Mouse (Mus musculus): ENCODE data around the gene Eif4e. TPM values are rescaled to one million over a fixed set of nuclear protein-coding genes. Genes with fewer than 3 reads are reported as not detected.

The Eif4e gene
- polyA plus RNA-seq, 1 experiment from 2014 or later = 311 TPM

GRCm38 (mm10) chr3:138498731-138499130 is 27.2 kb upstream of the Eif4e start:
- Histone ChIP-seq H3K4me2 (replicated peaks) (no peak overlapping the region), H3K4me1 (no peaks in the 10 kb centered on the region), H3K27me3 (no peaks in the 10 kb centered on the region), H3K27ac (replicated peaks) (no peak overlapping the region), H3K36me3 (no peaks in the 10 kb centered on the region), H3K9me3 (replicated peaks) (no peaks in the 10 kb centered on the region), H3K4me3 (replicated peaks) (no peak overlapping the region), H3K9ac (no peak overlapping the region)
- WGBS = 51% methylated on average over 4 of the region's 4 CpGs
- no peak for ATAC-seq (ENCODE audit: insufficient number of reproducible peaks, low FRiP score, low TSS enrichment, low read depth)

- Histone ChIP-seq H3K4me1 (no peaks in the 10 kb centered on the region), H3K27me3 (no peaks in the 10 kb centered on the region), H3K4me3 (replicated peaks) (no peak overlapping the region), H3K9me3 (replicated peaks) (no peaks in the 10 kb centered on the region), H3K36me3 (no peaks in the 10 kb centered on the region), H3K4me2 (replicated peaks) (no peak overlapping the region), H3K27ac (replicated peaks) (no peak overlapping the region), H3K9ac (no peak overlapping the region)
- no peak for ATAC-seq (ENCODE audit: insufficient number of reproducible peaks, low FRiP score, low TSS enrichment, low read depth)
- 61% methylated on average over 15 of the region's 15 CpGs for WGBS
Measured at GRCm38 (mm10) chr3:138499854-138500740, 25.9 kb upstream of the Eif4e start.

GRCm38 (mm10) chr3:138503754-138504153 is 22.2 kb upstream of the Eif4e start:
- Histone ChIP-seq H3K27me3 (no peaks in the 10 kb centered on the region), H3K4me2 (replicated peaks) (no peak overlapping the region), H3K9ac (no peak overlapping the region), H3K27ac (replicated peaks) (no peak overlapping the region), H3K9me3 (replicated peaks) (no peaks in the 10 kb centered on the region), H3K36me3 (no peaks in the 10 kb centered on the region), H3K4me1 (no peaks in the 10 kb centered on the region), H3K4me3 (replicated peaks) (no peak overlapping the region)
- 87% methylated on average over 11 of the region's 11 CpGs for WGBS
- ATAC-seq (ENCODE audit: insufficient number of reproducible peaks, low FRiP score, low TSS enrichment, low read depth) = no peak

GRCm38 (mm10) chr3:138506749-138507148 is 19.2 kb upstream of the Eif4e start:
- Histone ChIP-seq H3K27ac (replicated peaks) (no peak overlapping the region), H3K9me3 (replicated peaks) (no peaks in the 10 kb centered on the region), H3K36me3 (no peaks in the 10 kb centered on the region), H3K27me3 (no peaks in the 10 kb centered on the region), H3K4me3 (replicated peaks) (no peak overlapping the region), H3K9ac (no peak overlapping the region), H3K4me1 (no peaks in the 10 kb centered on the region), H3K4me2 (replicated peaks) (no peak overlapping the region)
- no peak for ATAC-seq (ENCODE audit: insufficient number of reproducible peaks, low FRiP score, low TSS enrichment, low read depth)
- WGBS = 53% methylated on average over 6 of the region's 6 CpGs

- Histone ChIP-seq H3K4me3 (replicated peaks) (no peak overlapping the region), H3K27me3 (no peaks in the 10 kb centered on the region), H3K9me3 (replicated peaks) (no peaks in the 10 kb centered on the region), H3K9ac (no peak overlapping the region), H3K4me2 (replicated peaks) (no peak overlapping the region), H3K27ac (replicated peaks) (no peak overlapping the region), H3K4me1 (no peaks in the 10 kb centered on the region), H3K36me3 (no peaks in the 10 kb centered on the region)
- WGBS = 75% methylated on average over 2 of the region's 2 CpGs
- ATAC-seq (ENCODE audit: insufficient number of reproducible peaks, low FRiP score, low TSS enrichment, low read depth) = no peak
Measured at GRCm38 (mm10) chr3:138509581-138509980, 16.4 kb upstream of the Eif4e start.

GRCm38 (mm10) chr3:138510471-138510870 is 15.5 kb upstream of the Eif4e start:
- Histone ChIP-seq H3K36me3 (no peaks in the 10 kb centered on the region), H3K27ac (replicated peaks) (no peak overlapping the region), H3K4me1 (no peaks in the 10 kb centered on the region), H3K27me3 (no peaks in the 10 kb centered on the region), H3K4me3 (replicated peaks) (no peak overlapping the region), H3K9ac (no peak overlapping the region), H3K4me2 (replicated peaks) (no peak overlapping the region), H3K9me3 (replicated peaks) (no peaks in the 10 kb centered on the region)
- 70% methylated on average over 5 of the region's 5 CpGs for WGBS
- ATAC-seq (ENCODE audit: insufficient number of reproducible peaks, low FRiP score, low TSS enrichment, low read depth) = no peak

- Histone ChIP-seq H3K4me2 (replicated peaks) (no peak overlapping the region), H3K4me3 (replicated peaks) (no peak overlapping the region), H3K9ac (no peak overlapping the region)
Measured at GRCm38 (mm10) chr3:138513243-138513642, 12.7 kb upstream of the Eif4e start.

GRCm38 (mm10) chr3:138514749-138515148 is 11.2 kb upstream of the Eif4e start:
- Histone ChIP-seq H3K9ac (no peak overlapping the region), H3K36me3 (no peaks in the 10 kb centered on the region), H3K4me3 (replicated peaks) (no peak overlapping the region), H3K27me3 (no peaks in the 10 kb centered on the region), H3K27ac (replicated peaks) (no peak overlapping the region), H3K4me2 (replicated peaks) (no peak overlapping the region), H3K4me1 (no peaks in the 10 kb centered on the region), H3K9me3 (replicated peaks) (no peaks in the 10 kb centered on the region)
- no peak for ATAC-seq (ENCODE audit: insufficient number of reproducible peaks, low FRiP score, low TSS enrichment, low read depth)
- 57% methylated on average over 3 of the region's 3 CpGs for WGBS

More at GRCm38 (mm10) chr3:138513243-138513642, 12.7 kb upstream of the Eif4e start:
- no peak overlapping the region for H3K27ac ChIP-seq (replicated peaks)
- WGBS = 61% methylated on average over 12 of the region's 12 CpGs
- no peaks in the 10 kb centered on the region for H3K4me1 ChIP-seq
- no peaks in the 10 kb centered on the region for H3K9me3 ChIP-seq (replicated peaks)
- H3K27me3 ChIP-seq = no peaks in the 10 kb centered on the region
- ATAC-seq (ENCODE audit: insufficient number of reproducible peaks, low FRiP score, low TSS enrichment, low read depth) = no peak
- no peaks in the 10 kb centered on the region for H3K36me3 ChIP-seq

GRCm38 (mm10) chr3:138515656-138516370 is 10.2 kb upstream of the Eif4e start:
- no peak overlapping the region for H3K4me2 ChIP-seq (replicated peaks)
- 51% methylated on average over 10 of the region's 10 CpGs for WGBS
- no peak overlapping the region for H3K9ac ChIP-seq
- H3K9me3 ChIP-seq (replicated peaks) = no peaks in the 10 kb centered on the region
- no peak overlapping the region for H3K4me3 ChIP-seq (replicated peaks)
- no peaks in the 10 kb centered on the region for H3K4me1 ChIP-seq
- no peak overlapping the region for H3K27ac ChIP-seq (replicated peaks)
- no peaks in the 10 kb centered on the region for H3K36me3 ChIP-seq
- no peaks in the 10 kb centered on the region for H3K27me3 ChIP-seq
- ATAC-seq (ENCODE audit: insufficient number of reproducible peaks, low FRiP score, low TSS enrichment, low read depth) = no peak

GRCm38 (mm10) chr3:138517881-138518280 is 8.1 kb upstream of the Eif4e start:
- no peak for ATAC-seq (ENCODE audit: insufficient number of reproducible peaks, low FRiP score, low TSS enrichment, low read depth)
- H3K4me3 ChIP-seq (replicated peaks) = no peak overlapping the region
- H3K4me1 ChIP-seq = no peaks in the 10 kb centered on the region
- H3K4me2 ChIP-seq (replicated peaks) = no peak overlapping the region
- H3K9me3 ChIP-seq (replicated peaks) = no peaks in the 10 kb centered on the region
- no peaks in the 10 kb centered on the region for H3K27me3 ChIP-seq
- no peak overlapping the region for H3K9ac ChIP-seq
- H3K27ac ChIP-seq (replicated peaks) = no peak overlapping the region
- no peaks in the 10 kb centered on the region for H3K36me3 ChIP-seq
- 61% methylated on average over 3 of the region's 3 CpGs for WGBS

- no peak for ATAC-seq (ENCODE audit: insufficient number of reproducible peaks, low FRiP score, low TSS enrichment, low read depth)
- Histone ChIP-seq H3K36me3 (no peaks in the 10 kb centered on the region), H3K27ac (replicated peaks) (no peak overlapping the region), H3K4me2 (replicated peaks) (no peak overlapping the region), H3K9me3 (replicated peaks) (no peaks in the 10 kb centered on the region), H3K4me3 (replicated peaks) (no peak overlapping the region), H3K27me3 (no peaks in the 10 kb centered on the region), H3K4me1 (no peaks in the 10 kb centered on the region), H3K9ac (no peak overlapping the region)
- 82% methylated on average over 6 of the region's 6 CpGs for WGBS
Measured at GRCm38 (mm10) chr3:138519218-138519617, 6.8 kb upstream of the Eif4e start.

Data from embryonic facial prominence, embryonic 15.5 days (tissue).